Mouse (Mus musculus) retina, embryonic 14.5 days (tissue): ENCODE results near the gene Spo11.

Source experiments
- DNase-seq: peaks from one replicate; pipeline ENCODE4 v3.0.0-alpha.2; 2015; ENCODE audit warnings: low spot score

The Spo11 gene

DNA sequence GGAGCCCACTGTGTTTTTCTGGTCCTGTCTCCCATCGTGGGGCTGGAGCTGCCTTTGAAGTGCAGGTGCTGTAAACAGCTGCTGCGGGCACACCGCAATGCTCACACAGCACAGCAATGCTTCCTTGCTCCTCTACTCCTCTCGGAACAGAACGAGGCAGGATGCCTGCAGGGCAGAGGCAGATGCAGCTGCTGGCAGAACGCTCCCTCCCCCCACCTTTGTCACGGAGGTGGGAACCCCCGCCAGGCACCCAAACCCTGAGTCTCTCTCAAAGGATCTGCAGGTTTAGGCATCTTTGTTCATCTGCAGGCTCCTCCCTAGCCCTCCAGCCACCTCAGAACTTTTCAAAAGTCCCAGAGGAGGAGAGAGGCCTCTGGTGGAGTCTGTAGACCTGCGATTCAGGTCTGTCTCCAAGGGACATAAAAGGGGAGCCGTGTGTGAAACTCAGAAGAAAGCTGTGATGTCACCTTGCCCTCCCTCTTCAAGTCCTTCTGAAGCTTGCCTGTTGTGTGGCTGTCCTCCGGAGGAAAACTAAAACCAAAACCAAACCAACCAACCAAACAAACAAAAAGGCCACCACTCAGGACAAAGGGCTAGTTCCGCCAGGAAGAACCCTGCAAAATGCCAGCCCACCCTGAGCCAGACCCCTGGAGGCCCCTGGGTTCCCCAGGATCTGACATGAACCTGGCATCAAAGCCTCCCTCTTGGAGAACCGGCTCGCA, at the start of gene Spo11:
Gene Spo11, plus strand, starts transcription at position 292 of the 722 bp plus-strand sequence.
- no peak for DNase-seq

DNA sequence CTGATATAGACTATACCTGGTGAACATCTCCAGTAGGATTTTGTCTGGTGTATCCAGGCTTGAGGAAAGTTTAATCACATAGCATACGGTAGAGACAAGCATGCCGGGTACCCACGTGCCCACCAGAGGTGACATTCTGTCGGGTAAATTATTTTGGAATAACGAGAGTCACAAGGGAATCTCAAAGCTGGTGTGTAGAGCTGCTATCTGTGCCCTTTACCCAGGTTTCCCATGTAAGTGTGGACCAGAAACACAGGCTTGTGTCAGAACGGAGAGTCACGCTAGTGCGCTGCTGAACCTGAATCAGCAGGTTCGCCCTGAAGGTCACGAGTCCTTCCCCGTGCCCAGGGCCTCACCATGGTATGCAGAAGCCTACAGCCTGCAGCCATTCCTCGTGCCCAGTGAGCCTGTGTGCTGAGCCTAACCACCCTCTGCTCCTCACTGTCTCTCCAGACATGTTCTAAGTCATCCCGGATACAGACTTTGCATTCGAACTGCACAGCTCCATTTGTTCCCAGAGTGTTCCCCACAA, 47.5 kb upstream of the Spo11 start:
- DNase-seq = no peak

DNA sequence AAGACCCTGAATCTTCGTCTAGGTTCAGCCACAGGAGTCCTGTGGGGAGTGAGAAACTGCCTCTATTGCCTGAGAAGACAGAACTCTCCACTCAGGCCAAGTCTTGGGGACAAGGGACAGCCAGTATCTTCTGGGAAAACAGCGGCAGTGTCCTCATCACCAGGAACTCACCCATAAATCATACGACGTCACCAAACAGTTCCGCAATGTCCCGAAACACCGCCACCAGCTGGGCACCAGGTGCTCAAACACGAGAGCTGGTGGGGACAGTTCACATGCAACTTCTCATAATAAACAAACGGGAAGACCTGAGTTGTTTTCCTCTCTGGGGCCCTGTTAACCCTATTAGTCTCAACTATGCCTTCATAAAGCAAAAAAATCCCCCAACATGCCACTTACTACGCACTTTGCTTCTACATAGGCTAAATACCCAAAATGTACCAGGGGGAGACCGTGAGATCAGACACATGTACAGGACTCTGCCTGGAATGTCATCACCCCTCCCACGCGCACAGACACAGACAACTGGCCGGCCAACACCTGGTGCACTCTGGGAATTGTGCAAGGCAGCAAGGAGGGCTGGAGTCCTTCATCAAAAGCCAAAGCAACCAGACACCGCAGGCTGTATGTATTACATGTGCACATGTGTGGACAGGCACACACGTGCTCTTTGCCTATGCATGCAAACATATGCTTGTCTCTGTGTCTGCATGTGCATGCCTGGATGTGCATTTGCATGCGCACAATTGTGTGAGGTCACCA, 46.2 kb upstream of the Spo11 start:
- no peak for DNase-seq

DNA sequence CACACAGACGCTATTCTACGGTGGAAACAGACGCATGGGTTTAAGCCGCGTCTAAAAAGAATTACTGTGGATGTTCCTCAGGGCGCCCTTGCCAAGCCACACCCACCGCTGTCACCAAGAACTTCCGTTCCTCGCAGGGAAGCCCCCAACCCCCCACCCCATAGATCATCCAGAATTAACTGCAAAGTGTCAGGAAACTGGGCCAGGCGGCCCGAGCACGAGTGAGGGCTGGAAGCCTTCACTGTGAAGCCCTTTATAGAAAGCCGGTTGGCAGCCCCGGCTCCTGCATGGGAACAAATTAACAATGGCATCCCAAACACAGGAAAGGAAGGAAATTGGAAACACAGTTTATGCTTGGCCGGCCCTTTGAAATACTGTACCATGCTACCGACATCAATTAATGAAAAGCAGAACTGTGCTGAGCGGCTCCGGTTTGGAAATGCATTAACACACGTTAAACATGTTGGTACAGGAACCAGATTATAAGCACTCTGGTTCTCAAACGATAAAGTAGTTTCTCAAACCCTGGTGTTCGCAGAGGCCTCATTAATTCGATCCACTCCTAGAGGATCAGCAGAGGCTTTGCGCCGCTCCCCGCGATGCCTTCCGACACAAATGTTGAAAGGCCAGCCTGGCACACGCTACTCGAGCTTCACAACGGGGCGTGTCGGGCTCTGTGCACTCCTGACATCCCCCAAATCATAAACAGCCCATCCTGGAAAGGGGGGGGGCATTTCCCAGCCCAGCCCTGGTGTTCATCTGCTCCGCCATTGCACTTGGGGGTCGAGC, 43.7 kb upstream of the Spo11 start:
- DNase-seq = peak; percentile 71

DNA sequence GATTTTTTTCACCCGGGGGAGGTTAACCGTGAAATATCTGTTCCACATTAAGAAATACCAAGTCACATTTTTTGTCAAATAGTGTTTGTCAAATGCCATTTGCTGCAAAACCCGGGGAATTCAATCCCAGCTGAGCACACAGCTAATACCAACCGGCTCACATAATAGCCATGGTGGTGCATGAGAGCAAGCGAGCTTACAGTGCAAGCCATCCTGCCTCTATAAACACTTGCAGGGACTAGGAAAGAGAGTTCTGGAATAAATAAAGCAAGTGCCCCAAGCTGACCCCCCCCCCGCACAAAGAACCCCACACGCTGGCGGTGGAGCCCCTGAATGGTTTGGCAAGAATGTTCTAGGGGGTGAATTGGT, 43.1 kb upstream of the Spo11 start:
- no peak for DNase-seq

DNA sequence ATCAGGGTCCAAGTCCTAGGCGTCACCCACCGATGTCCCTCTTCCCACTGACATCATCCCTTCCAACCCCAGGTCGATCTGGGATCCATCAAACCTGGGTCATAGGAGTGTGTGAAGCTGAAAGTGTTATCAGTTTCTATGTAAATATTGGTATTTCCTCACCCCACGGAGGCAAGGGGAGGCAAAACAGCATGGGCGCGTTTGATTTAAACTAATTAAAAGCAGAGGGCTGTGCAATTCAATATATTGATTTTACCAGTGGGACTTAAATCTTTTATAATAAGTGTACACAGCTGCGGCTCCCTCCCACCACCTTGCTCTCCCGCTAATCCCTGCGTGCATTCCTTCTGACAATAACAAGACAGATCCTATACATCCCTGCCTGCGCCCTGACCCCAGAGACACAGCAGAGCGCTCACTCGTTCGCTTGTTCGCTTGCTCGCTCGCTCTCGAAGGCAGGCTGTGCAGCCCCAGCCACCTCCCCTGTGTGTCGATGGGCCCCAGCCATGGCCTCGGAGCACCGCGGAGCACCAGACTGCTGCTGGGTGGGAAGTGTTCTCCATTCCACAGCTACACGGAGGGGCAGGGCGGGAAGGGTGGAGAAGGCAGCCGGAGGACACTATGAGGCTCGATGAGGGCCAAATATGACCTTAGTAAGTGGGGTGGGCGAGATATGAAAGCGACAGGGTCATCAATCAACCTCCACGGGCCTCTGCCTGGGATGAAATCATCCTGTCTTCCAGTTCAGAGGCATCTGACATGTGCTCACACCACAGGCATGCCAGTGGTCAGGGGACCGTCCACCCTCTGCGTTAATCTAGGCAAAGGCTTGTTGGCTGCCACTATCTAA, 42.4 kb upstream of the Spo11 start:
- DNase-seq = peak; percentile 61

DNA sequence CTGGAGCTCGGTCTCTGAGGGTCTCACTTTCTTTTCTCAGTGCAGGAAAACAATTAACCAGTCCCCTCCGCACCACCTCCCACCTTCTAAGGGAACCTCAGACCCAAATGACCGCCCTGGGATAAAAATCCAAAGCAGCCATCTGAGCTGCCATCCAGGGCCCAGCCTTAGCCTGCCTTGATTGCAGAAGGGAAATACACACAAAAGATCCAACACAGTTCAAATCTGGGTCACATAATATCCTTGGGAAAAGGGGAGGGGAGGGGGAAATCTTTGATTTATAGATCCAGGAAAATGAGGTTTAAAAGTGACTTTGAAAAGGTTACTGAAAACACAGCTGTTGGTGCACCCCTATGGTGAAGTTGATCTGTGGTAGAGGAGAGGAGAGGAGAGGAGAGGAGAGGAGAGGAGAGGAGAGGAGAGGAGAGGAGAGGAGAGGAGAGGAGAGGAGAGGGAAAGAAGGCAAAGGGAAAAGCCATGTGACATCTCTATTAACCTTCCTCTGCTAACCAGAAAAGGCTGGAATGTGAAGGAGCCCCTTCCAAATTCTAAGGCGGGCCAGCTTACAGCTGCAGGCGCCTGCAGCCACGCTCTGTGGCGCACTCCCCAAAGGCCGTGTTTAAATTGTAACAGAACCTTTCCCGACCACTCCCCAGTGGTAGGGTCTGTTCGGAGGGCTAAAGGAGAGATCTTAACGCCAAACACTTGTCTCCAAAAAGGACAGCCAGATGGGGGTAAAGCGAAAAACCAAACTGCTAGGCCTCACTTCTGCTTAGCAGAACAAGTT, 41.5 kb upstream of the Spo11 start:
- DNase-seq = no peak

DNA sequence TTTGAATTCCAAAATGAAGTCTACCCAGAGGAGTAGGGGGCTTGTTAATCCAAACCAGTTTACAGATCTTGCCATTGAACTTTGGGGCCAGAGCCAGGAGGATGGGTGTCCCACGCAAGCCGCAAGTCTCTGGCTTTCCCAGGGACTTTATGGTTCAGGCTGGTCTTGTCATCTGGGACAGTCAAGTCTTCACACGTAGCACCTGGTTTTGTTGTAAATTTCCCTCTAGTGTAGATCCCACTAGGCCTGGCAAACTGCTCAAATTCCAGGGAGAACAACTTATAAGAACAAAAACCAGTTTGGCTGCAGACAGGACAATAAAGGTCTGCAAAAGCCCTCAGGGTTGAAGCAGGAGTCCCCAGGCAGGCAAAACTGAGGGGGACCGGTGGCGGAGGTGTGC, 40.7 kb upstream of the Spo11 start:
- DNase-seq = no peak

DNA sequence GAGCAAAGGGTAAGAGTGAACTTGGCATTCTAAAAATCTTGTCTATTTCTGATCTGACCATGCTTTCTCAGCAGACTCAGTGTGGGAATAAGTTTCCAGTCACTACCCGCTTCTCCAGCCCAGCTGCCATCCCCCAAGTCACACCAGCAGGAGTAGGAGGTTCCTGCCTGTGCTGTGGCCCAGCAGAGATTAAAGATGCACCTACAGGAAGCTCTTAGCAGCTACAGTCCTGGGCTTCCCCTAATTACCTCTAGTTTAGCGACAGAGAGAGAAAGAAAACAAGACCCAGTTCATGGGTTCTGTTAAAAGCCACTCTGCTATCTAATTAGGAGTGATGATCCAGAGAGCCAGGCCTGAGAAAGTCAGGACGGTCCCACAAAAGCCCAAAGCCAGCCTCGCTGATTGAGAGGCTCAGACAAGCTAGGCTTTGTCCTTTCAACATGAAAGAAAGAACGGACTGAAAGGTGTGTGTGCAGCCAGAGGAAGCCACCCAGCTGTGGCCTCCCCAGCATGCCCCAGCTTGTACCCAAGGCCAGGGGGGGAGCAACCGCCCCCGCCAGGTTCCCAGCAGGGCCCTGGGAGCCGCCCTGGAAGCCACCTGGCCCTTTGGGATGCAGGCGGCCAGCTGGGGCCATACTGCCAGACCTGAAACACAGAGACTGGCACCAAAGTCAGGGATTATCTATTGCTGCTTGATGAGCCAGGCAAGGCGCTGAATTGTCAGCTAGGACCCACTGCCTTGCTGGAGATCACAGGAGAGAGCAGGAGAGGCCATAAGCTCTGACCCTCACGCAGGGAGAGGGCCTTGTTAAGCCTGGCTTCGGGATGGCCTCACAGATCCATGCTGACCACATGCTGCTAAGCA, 39.9 kb upstream of the Spo11 start:
- DNase-seq = no peak

DNA sequence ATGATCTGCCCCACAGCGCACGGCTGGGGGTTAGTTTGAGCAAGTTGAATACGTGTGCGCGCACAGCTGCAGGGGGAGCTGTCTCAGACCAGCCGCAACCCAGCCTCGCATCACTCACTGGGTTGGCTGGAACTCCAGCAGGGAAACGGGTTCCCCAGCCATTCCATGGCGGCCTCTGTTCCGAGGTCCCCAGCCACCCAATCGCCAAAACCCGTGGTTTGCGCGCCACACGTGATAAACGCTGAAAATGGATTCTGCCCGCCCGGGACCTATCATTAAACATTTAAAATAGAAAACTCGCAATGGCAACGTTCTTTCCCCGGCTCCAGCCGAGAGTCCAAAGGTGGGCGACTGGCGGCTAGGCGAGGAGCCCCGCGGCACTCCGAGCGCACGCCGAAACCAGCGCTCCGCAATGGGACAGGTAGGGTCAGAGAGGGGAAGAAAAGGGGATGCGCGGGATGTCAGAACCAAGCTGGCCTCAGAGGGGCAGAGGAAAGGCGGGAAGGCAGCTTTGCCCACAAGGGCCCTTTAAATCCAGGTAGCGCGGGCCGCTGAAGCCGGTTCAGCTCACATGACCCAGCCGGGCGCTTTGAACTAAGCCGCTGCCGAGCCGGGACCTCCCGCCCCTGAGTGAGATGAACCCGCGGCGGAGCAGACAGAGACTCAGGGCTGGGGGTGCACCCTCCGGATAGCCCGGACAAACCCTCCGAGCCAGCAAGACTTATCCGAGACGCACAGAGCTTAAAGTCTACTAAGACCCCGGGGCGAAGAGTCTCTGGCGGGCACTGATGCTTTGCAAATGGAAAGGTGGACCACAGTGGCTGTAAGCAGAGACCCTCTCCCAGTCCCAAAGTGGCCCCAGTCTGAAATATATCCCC, 38.5 kb upstream of the Spo11 start:
- peak; percentile 46 for DNase-seq

DNA sequence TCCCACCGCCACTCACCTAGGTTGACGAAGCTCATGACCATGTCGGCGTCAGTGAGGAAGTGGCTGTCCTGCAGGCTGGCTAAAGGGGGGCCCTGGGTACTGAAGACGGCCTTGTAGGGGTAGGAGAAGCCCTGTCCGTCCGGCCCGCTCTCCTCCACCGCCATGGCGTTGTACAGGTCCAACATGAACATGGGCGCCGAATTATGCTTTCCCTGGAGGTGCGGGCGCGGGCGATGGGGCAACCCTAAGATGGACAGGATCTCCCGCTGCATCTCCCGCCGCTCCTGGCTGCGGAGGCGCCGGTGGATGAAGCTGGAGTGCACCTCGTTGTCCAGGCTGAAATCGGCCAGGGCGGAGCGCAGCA, 37.9 kb upstream of the Spo11 start:
- DNase-seq = no peak

DNA sequence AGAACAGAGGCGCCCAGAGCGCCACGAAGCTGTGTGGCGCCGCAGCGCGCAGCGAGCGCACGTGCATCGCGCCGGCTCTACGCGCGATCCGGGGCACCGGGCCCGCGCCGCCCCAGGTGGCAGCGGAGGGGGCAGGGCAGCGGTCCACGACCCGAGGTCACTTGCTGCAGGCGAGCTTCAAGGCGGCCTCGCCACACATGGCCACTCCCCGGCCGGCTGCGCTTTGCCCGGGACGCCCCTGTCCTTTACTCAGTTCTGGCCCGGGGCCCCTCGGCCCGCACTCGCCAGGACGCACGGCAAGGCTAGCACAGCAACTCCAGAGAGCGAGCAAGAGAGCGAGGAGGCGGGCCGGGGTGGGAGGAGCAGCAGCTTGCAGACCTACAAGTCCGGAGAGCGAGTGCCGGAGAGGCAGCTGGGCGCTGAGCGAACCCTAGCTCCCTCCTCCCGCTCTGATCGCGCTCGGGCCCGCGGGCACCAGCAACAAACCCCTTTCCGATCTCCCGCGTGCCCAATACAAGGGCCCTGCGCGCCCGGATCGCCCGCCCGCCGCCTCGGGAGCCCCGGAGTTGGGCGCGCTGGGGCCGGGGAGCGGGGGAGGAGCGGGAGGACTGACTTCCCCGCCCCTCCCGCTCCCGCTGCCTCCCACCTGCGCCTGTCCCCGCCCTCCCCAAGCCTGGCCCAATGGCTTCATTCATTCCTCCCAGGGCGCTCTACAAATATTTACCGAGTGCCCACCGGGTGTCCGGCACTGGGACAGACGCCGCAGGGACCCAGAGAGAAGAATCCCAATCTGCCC, 37.3 kb upstream of the Spo11 start, which contains the start of gene Bmp7:
Gene Bmp7, minus strand, starts transcription at position 319 of the 796 bp plus-strand sequence.
- peak; percentile 74 for DNase-seq

DNA sequence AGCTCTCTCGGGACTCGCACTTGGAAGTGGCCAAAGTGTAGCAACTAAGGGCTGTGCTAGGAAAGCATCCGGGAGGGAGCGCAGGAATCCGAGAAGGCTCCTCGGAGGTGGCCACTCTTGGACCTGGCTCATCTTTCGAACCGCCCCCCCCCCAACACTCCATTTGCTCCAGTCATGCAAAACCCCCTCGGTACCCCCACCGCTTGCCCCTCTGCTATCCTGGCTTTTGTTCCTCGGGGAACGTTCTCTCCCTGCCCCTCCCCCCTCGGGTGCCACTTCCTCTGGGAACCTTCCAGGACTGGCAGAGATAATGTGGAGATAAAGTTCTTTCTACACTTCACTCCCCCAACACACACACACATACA, 36.7 kb upstream of the Spo11 start:
- DNase-seq = no peak

DNA sequence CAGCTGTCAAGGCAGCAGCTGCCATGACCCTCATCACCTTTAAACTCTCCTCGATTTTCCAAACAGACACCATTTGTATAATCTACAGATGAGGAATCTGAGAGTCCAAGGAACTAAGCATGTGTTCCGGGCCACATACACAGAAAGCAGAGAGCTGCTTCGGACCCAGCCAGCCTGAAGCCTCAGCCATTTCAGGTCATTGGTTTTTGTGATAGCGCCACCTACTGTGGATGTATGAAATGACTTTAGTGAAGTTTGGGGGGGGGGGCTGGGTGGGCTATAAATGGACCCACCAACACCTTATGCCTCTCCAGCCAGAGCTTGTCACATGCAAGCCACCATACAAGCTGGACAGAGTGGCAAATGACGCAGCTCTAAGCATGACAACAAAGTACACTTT, 28.4 kb upstream of the Spo11 start:
- peak; percentile 53 for DNase-seq

DNA sequence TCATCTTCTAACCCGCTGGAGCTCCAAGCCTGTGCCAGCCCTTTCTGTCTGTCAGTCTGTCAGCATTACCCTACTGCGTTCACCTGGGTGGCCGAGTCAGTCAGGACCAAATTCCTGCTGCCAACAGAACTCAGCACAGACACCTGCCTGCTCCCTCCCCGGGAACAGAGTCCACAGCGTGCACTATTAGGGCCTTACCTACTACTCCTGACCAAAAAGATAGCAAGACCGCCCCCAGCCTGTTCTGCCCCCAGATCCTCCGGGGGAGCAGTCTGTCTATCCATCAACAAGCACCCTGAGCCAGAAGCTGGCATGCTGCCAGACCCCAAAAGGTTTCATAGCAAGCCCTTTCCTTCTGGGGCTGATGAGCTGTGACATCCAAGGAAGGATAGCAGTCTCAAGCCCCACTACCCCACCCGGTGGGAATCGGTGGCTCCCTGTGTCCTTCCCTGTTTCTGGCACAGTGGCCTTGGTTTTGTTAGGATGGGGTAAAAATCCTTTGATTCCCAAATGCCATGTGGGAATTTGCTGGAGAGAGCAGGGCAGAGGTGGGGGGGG, 27.3 kb upstream of the Spo11 start:
- DNase-seq = no peak

DNA sequence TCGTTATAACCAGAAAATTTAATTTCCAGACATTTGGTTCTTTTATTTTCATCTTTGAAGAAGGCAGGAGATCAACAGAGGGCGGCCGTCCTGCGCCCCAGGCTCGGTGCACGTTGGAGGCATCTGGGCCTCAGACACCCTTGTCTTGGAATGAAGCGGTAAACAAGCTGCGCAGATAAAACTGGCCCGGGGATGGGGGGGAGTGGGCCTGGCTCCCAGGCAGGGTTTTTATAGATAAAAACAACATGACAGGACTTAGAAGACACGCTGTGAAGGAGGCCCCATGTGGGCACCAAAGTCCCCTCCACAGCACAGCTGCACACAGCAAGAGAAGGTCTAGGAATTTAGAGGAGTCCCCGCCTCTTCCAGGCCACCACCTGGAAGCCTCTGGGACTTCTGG, 26.8 kb upstream of the Spo11 start:
- no peak for DNase-seq

DNA sequence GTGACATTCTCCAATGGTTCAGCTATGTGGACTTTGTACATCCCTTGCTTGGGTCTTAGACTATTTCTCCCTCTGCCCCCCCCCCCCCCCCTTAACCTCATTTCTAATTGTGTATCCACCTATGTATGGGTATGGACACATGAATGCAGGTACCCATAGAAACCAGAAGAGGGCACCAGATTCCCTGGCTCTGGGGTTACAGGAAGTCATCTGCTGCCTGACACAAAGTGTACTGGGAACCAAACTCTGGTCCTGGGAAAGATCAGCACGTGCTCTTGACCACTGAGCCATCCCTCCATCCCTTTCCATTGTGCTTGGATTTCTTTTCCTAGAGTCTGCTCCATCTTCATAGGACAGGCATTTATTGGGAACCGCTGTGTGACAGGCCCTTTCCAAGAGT, 25.5 kb upstream of the Spo11 start:
- DNase-seq = no peak

DNA sequence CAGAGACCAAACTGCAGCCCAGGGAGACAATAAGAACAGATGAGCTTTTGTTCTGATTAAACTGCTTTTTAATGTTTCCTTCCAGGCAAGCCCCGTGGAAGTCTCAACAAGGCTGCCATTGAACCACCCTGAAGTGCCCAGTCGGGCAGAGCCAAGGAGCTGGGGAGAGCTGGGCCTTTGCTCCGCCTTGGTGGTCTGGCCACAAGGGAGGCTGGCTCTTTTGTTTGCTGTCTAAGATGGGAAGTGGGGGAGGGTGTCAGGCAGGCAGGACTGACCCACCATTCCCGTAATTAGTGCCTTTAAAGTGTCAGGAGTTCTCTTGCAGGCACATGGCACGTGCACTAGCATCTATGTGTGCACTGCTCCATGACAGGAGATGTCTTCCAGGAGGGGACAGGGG, 18.9 kb upstream of the Spo11 start:
- DNase-seq = peak; percentile 58
